Mouse (Mus musculus) megakaryocyte, embryonic 14.5 days (primary cell): ENCODE data around the gene Diras2. TPM values are rescaled to one million over a fixed set of nuclear protein-coding genes. Genes with fewer than 3 reads are reported as not detected.
A peak's percentile ranks its signal among the peaks of the same experiment; 100 is the strongest.

Experiments used
- H3K27me3 ChIP-seq: replicated peaks from 2 replicates; pipeline ENCODE3; 2012; ENCODE audit warnings: inconsistent platforms
- H3K36me3 ChIP-seq: replicated peaks from 2 replicates; pipeline ENCODE3; 2012; ENCODE audit warnings: low read length, inconsistent platforms, mixed read lengths
- H3K4me1 ChIP-seq: 2 replicates; pipeline ENCODE4 v1.6.1; 2012; ENCODE audit warnings: inconsistent platforms
- H3K4me3 ChIP-seq: replicated peaks from 2 replicates; pipeline ENCODE3; 2012; ENCODE audit warnings: moderate library complexity, mild to moderate bottlenecking, inconsistent platforms
- H3K9me3 ChIP-seq: 2 replicates; pipeline ENCODE4 v1.6.1; 2012; ENCODE audit warnings: inconsistent platforms
- FLI1 ChIP-seq: IDR thresholded peaks from 2 replicates; pipeline ENCODE4 v1.6.1; 2012; ENCODE audit warnings: low read length, inconsistent platforms, mixed read lengths
- GATA1 ChIP-seq: IDR thresholded peaks from 3 replicates; pipeline ENCODE4 v1.6.1; 2012; ENCODE audit warnings: mixed read lengths, low read length, inconsistent platforms, borderline replicate concordance
- polyA plus RNA-seq: library from polyadenylated mRNA; stranded (reverse); fragments of >175 nt; gene quantifications from 2 replicates; pipeline ENCODE4 v1.2.3, GENCODE M21; 2012; ENCODE audit warnings: low replicate concordance; ENCODE audit not compliant: insufficient read depth

Diras2 gene
- polyA plus RNA-seq, 1 experiment = 1.3 TPM

DNA sequence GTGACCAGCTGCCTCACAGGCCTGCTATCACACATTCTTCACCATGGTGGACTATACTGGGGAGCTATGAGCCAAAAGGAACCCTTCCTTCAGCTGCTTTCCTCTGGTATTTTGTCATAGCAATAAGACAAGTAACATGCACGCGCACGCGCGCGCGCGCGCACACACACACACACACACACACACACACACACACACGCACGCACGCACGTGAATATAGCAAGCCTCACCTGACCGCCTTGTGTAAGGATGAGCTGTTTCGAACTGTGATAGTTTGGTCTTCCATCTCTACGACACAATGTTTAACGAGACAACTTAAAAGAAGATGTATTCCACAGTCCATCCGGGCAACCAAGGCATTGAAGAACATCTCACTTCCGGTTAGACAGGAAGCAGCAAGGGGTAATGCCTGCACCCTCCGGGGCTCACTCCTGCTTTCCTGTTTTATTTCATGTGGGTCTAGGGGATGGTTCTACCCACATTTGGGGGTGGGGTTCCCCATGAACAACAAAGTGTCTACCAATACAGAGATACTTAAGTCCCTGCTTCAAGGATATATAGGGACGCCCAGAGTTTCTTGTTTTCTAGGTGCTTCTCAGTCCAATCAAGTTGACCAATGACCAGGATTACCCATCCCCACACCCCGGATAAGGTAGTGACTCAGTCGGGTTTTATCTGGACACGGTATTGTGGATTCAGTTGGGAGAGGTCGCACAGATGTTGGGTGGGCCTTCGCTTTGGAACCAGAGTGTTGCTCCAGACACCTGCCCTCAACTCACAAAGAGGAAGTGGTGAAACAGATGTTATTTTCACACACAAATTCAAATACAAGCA, 6.9 kb upstream of the Diras2 start:
- peaks cover 4% of the 10 kb centered on the region for H3K9me3 ChIP-seq
- H3K4me1 ChIP-seq = peaks cover 96% of the 10 kb centered on the region
- TF ChIP-seq GATA1 (no peak), FLI1 (no peak)
- peaks cover 25% of the 10 kb centered on the region for H3K36me3 ChIP-seq
- no peaks in the 10 kb centered on the region for H3K27me3 ChIP-seq
- H3K4me3 ChIP-seq = no peak overlapping the region

DNA sequence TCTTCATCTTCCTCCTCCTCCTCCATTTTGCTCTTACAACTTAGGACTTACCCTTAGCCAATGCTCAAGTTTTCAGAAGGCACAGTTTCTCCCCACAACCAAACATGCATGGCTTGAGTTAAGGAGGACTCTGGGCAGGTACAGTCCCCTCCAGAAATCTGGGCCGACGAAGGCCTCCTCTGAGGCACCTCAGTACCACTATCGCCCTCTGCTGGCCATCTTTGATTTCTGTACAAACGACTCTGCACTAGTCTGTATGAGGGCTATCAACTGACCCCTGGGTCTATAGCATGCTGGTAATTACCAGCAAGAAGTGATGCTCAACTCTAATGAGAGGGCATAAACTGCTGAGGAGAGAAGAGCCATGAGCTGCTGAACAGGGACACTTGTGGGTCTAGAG, 4.5 kb upstream of the Diras2 start:
- no peak overlapping the region for H3K4me3 ChIP-seq
- H3K9me3 ChIP-seq = peaks cover 10% of the 10 kb centered on the region
- peaks cover under 1% of the 10 kb centered on the region for H3K27me3 ChIP-seq
- H3K36me3 ChIP-seq = peaks cover 31% of the 10 kb centered on the region
- peaks cover 86% of the 10 kb centered on the region for H3K4me1 ChIP-seq
- TF ChIP-seq FLI1 (no peak), GATA1 (no peak)

DNA sequence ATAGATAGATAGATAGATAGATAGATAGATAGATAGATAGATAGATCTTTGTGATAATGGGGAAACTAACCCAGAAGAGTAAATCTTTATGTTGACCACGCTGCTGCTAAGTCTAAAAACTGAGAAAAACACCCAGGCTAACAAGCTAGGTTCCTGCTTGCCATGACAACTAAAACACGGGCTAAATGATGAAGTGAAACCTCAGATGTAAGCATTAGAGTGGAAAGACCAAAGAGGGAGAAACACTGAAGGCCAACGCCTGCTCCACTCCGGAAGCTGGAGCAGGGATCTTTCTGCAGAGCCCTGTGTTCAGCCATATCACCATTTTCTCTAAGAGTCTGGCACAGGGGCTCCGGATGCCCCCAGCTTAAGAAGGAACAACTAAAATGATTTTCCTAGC, 2.6 kb upstream of the Diras2 start:
- no peak overlapping the region for H3K4me3 ChIP-seq
- peaks cover 17% of the 10 kb centered on the region for H3K27me3 ChIP-seq
- TF ChIP-seq FLI1 (no peak), GATA1 (no peak)
- H3K4me1 ChIP-seq = peaks cover 83% of the 10 kb centered on the region
- H3K9me3 ChIP-seq = peaks cover 10% of the 10 kb centered on the region
- H3K36me3 ChIP-seq = peaks cover 18% of the 10 kb centered on the region

DNA sequence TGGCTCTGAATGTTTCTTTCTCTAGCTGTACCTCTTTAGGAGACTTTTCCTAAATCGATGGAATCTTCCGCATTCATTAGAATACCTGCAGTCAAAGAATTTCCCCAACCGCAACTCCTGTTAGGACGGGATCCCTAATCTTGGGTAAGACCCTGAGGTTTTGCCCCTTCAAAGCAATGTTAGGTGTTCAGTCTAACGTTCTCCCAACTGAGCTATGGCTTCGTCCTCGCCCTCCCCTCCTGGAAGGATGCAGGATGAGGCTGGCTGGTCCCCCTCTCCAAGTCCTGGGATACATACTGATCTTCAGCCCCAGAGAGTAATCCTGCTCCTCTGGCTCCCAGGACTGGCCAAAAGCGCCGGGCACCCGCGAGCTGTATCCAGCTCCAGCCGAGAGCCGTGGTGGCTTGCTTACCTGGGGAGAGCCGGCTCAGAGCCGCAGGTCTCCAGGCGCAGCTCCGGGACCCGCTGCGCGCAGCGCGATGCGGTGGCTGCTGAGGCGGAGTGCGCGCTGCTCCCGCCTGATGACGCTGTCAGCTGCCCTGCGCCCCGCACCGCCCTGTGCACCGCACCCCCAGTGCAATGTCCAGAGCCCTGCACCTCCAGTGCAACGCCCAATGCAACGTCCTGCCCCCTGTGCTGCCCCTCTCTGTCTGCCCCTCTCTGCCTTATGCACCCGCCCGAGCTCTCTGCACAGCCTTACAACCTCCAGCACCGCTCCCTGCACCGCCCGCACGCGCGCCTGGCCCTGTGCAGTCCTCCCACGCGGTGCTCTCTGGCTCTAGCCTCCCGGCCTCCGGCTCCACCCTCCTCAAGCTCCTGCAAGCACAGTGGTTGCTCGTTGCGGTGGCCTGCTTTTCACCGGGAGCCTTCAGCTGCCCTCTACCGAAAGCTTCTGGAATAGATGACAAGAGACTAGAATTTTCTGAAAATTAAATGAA, 802 bp downstream of the Diras2 start:
- Histone ChIP-seq H3K36me3 (peaks cover 11% of the 10 kb centered on the region), H3K4me3 (peak overlapping the region; percentile 95), H3K27me3 (peaks cover 35% of the 10 kb centered on the region), H3K4me1 (peaks cover 50% of the 10 kb centered on the region), H3K9me3 (peaks cover 10% of the 10 kb centered on the region)
- no peak for TF ChIP-seq GATA1
- no peak for TF ChIP-seq FLI1

DNA sequence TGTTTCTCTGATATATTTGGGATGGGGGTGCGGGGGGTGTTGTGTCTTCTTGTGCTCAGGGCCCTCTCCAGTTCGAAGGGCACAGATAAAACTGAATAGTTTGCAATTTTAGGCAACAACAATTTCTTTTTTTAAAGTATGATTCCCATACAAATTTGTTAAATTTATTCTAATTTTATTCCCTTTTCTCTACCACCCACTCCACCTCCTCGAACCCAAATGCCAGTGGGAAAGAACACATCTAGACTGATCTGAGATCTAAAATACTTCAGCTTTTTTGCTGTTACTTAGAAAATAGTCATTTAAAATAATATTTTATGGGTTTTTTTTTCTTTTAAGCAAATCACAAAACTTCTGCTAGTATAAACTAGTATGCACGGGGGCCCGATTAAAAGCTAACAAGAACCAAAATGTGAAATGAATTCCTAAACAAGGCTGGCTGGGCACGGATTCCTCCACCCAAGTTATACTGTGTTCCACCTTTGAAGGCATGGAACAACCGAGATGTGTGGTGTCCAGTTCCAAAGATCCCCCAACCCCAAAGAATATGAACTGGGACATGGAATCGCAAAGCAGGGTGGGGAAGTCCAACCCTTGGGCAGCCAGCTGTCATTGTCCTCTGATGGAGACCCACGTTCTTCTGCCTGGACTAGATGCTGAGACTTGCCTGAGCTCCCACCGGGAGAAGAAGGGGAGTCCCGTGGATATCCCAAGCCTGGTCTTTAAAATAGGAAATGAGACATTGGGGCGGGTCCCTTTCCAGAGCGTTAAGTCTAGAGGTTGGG, 1.7 kb downstream of the Diras2 start:
- Histone ChIP-seq H3K9me3 (peaks cover 10% of the 10 kb centered on the region), H3K27me3 (peaks cover 40% of the 10 kb centered on the region), H3K36me3 (peaks cover 11% of the 10 kb centered on the region), H3K4me3 (peak overlapping the region; percentile 48), H3K4me1 (peaks cover 41% of the 10 kb centered on the region)
- no peak for TF ChIP-seq GATA1
- no peak for TF ChIP-seq FLI1

DNA sequence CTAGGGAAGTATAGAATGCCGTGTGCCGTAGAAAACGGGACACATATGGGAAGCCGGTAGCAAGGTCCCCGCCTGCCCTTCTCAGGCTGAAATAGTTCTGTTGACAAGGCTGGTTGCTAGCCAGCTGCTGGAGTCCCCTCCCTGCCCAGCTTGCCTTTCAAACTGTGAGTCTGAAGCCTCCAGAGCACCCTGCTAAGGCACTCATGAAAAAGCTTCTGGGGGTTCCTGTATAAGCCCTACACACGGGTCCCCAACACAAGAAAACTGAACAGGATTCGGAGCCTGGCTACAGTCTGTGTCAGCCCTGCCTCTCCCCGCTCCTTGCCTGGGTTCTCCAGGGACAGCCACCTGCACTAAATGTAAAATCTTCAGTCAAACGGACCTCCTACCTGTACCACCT, 2.3 kb downstream of the Diras2 start:
- H3K27me3 ChIP-seq = peaks cover 41% of the 10 kb centered on the region
- peaks cover 11% of the 10 kb centered on the region for H3K36me3 ChIP-seq
- H3K4me3 ChIP-seq = no peak overlapping the region
- peaks cover 35% of the 10 kb centered on the region for H3K4me1 ChIP-seq
- peaks cover 10% of the 10 kb centered on the region for H3K9me3 ChIP-seq
- TF ChIP-seq GATA1 (no peak), FLI1 (no peak)

DNA sequence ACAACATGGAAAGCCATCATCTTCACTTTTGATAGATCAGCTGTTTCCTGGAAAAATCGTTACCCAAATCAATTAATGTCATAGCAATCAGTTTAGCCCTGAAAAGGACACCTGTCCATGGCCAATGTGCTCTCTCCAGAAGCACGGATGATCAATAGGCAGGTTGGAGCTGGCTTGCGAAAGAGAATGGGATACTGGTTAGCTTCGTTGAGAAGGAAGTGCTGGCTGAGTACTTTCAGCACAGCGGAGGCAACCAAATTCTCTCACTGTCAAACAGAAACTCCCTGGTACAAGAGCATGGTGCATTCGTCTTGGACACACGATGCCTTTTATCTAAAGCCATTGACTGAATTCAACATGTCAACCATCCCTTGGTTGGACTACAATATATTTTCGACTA, 2.8 kb downstream of the Diras2 start:
- H3K4me3 ChIP-seq = no peak overlapping the region
- peaks cover 10% of the 10 kb centered on the region for H3K36me3 ChIP-seq
- H3K27me3 ChIP-seq = peaks cover 41% of the 10 kb centered on the region
- H3K4me1 ChIP-seq = peaks cover 30% of the 10 kb centered on the region
- H3K9me3 ChIP-seq = peaks cover 9% of the 10 kb centered on the region
- no peak for TF ChIP-seq FLI1
- TF ChIP-seq GATA1 = no peak

DNA sequence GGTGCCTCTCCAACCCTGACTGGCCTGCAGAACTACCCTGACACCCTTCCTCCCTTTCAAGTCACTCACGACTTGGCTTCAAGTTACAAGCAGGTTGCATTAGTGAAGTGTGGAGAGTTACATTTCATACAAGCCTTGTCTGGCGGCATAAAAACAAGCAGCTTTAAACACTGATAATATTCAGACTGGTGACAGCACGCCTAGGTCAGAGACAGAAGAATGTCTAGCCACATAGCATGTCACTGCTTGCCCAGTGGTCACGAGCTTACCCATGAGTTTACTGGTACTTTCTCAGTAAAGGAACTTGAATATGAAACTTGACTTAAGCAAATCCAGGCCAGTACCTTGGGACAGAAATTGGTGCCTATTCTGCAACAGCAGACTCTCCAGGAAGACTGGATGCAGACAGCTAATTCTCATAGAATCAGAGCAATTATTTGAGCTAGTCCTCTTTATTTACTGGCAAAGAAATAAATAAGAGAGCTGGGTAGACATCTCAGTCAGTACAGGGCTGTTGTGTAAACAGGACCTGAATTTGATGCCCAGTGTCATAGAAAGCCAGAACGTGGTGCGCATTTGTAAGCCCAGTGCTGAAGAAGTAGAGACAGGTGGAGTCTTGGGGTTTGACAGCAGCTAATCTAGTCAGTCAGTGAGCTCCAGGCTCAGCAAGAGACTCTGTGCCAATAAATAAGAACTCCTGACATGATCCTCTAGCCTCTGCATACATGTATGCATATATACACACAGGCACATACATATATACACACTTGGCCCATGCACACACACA, 4.6 kb downstream of the Diras2 start:
- H3K9me3 ChIP-seq = no peaks in the 10 kb centered on the region
- peaks cover 45% of the 10 kb centered on the region for H3K27me3 ChIP-seq
- no peak overlapping the region for H3K4me3 ChIP-seq
- TF ChIP-seq GATA1 = no peak
- TF ChIP-seq FLI1 = no peak
- peaks cover 25% of the 10 kb centered on the region for H3K4me1 ChIP-seq
- peaks cover 2% of the 10 kb centered on the region for H3K36me3 ChIP-seq
